Mouse (Mus musculus): Measurements from ENCODE around the gene Cdh13.
"Not testable (repeated sequence)": the region's sequence is repeated elsewhere in the genome, so short reads cannot be mapped to it uniquely, and the experiment has no call there.

Gene Cdh13

DNA sequence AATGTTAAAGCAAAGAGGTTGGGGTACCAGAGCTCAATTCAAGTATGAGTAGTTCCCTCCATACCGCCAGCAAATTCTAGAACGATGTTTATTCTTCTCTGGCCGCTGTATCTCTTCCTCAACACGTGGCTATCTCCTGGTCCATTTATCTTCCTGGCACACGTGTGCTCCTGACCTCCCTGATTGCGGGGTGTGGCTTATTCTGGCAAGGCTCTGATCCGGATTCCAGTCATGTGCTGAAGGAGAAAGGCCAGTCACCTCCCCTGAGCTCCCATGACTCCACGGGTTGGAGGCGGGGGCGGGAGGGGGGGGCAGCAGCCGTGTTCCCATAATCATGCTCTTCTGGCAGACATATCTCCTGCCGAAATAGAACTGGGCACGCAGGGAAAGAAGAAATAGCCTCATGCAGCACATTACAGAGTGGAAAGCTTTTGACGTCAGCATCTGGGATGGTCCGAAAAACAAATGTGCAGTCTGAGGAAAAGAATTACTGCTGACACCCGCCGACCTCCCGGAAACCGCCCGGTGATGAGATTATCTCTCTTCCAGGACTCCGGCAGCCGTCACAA lies 417.9 kb downstream of the Cdh13 start:
- no peak for DNase-seq

- no peak for DNase-seq
Measured at GRCm38 (mm10) chr8:118709366-118709765, 425.8 kb downstream of the Cdh13 start.

DNA sequence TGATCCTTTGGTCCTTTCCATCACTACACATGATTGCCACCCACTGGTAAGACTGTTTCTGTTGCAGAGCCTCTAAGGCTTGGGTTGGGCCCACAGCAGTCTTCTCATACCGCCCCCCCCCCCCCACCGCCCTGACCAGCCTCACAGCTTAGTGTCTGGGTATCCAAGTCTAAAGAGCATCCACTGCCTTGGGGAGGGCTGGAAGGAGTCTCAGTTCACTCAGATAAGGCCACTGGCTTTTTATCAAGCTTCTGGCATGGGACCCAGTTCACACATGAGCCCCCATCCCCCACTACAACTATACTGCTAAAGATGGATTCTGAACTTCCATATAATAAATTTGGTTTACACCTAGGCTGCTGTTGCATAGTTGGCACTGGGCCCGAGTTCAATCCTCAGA lies 428.1 kb downstream of the Cdh13 start:
- DNase-seq, result no peak

DNA sequence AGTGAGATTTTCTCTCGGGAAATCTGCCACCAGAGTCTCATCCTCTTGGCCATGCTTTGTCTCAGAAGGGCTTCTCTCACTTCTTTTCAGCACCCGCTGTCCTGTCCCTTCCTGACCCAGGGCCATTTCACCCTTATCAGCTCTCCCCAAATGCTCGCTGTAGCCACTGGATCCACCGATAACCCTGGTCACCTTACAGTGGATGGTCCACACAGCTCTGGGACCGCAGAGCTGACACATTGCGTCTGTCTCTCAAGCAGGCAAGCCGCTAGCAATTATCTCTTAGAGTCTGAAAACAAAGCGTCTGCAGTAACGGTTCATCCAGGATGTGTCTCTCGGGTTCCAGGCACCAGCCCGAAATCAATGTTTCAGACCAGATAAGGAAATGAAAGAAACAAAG lies 429.6 kb downstream of the Cdh13 start:
- no peak for DNase-seq

GRCm38 (mm10) chr8:118713596-118713995 lies 430.1 kb downstream of the Cdh13 start:
- no peak for DNase-seq

- DNase-seq, result no peak
Measured at GRCm38 (mm10) chr8:118722896-118723295, 439.4 kb downstream of the Cdh13 start.

DNA sequence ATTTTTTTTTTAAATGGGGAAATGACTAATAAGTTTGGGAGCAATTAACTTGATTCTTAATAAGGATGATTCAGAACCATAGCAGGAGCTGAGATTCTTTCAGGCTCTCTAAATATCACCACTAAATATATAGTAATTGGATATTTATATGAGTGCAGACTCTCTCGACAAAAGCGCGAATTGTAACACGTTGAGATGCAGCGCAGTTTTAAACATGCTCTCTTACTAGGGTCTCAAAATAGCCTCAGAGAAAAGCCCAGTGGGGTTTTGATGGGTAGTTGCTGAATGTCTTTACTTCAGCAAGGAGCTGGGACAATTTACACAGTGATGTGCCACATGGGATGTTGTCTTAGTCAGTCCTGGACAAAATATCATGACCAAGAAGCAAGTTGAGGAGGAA lies 442.1 kb downstream of the Cdh13 start:
- DNase-seq, result no peak

GRCm38 (mm10) chr8:118741781-118742180 lies 458.2 kb downstream of the Cdh13 start:
- no peak for DNase-seq

- no peak for DNase-seq
Measured at GRCm38 (mm10) chr8:118744991-118745390, 461.5 kb downstream of the Cdh13 start.

DNA sequence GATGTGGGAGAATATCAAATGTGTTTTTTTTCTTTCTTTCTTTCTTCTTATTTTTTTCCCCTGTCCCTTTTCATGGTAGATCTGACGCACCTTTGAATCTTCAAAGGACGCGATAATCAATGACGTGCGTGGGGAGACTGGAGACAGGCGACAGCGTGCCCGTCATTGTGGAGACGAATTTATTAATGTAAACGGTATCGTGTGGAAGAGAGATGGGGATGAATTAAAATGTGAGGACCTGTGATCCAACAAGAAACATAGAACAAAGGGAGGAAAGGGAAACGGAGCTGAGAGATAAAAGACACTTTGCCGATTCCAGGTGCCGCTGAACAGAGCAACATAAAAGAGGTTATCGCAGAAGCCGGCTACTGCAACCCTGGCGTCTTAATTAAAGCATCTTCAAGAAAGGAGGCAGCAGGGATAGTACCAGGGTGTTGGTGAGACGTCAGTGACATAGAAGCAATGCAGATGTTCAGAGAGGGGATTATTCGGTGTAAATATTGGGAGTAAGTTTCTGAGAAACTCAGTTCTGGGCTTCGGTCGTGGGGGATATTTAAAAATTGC lies 464.6 kb downstream of the Cdh13 start:
- no peak for DNase-seq

GRCm38 (mm10) chr8:118749191-118749590 lies 465.7 kb downstream of the Cdh13 start:
- no peak for DNase-seq

DNA sequence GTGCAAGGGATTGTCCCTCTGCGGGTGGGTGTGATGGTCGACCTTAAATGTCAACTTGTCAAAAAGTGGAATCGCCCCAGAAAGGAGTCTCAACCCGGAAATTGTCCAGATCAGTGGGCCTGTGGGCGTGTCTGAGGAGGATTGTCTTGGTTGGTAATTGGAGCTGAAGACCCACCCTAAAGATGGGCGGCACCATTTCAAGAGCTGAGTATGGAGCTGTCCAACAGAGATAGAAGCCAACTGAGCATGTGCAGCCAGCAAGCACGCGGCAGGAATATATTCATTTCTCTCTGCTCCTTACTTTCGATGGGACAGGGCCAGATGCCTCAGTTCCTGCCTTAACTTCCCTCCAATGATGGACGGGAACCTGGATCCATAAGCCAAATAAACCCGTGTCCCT lies 466.3 kb downstream of the Cdh13 start:
- DNase-seq, result no peak

DNA sequence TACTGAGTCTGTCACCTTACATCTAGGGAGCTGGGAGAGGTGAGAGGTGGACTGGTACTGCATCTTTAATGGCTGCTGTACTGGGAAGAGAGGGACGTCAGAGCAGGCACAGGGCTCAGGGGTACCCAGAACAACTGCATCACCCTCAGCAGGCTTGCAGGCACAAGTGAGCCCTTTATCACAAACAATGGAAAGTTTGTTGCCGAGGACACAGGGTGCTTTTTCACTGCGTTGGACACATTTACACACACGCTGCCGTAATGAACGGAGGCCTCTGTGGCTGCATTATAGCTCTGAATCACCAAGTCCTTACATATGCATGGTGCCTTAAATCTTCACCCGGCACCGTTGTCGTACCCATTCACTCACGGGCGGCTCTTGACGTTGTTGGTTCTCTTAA lies 470.2 kb downstream of the Cdh13 start:
- DNase-seq, result no peak

GRCm38 (mm10) chr8:118754119-118754518 lies 470.6 kb downstream of the Cdh13 start:
- DNase-seq, result no peak

DNA sequence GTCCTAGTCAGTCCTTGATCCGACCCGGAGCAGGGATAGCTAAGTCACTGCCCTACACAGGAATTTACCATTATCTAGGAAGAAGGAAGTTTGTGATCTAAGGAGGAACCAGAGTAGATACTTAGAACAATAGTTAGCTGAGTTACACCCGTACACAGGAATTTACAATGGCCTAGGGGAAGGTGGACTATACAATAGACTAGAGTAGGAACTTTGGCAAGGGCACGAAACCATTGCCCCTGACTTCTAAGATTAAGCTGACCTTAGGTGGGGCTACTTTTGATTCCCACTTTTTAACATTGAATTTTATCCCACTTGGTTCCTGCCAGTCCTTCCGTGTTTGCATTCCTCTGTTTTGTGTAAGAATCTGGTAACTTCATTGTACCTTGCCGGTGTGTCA lies 494.0 kb downstream of the Cdh13 start:
- not testable (repeated sequence) for DNase-seq

GRCm38 (mm10) chr8:118778374-118778773 lies 494.8 kb downstream of the Cdh13 start:
- DNase-seq, result no peak

- DNase-seq, result no peak
Measured at GRCm38 (mm10) chr8:118785646-118786045, 502.1 kb downstream of the Cdh13 start.

DNA sequence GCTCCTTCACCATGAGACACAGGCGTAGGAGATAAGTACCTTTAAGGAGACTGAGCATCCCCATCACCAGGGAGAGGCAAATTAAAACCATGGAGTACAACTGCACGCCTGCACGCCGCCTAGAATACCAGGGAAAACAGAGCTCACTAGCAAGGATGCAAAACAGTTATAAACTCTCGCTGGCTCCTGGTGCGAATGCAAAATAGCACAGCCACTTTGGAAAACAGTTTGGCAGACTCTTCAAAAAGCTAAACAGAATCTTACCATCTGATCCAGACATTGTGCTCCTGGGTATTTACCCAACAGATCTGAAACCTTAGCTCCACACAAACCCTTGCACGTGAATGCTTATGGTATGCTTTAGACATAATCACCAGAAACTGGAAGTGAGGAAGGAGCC lies 506.1 kb downstream of the Cdh13 start:
- DNase-seq, result no peak

DNA sequence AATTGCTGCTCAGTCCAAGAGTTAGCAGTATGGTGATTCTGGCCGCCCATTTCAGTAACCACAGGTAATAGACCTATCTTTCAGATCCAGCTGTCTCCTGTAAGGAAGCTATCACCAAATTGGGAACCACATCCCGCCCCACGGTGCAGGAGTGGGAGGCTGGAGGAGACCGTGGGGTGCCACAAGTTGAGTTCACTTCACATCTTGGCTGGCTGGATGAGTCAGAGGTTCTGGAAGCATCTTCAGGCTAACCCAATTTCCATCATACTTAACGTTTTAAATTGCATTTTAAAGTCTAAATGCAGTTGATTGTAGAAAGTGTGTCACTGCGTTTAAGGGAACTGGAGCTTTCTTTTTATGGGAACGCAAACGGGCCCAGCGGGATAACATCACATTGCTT lies 511.4 kb downstream of the Cdh13 start:
- no peak for DNase-seq

DNA sequence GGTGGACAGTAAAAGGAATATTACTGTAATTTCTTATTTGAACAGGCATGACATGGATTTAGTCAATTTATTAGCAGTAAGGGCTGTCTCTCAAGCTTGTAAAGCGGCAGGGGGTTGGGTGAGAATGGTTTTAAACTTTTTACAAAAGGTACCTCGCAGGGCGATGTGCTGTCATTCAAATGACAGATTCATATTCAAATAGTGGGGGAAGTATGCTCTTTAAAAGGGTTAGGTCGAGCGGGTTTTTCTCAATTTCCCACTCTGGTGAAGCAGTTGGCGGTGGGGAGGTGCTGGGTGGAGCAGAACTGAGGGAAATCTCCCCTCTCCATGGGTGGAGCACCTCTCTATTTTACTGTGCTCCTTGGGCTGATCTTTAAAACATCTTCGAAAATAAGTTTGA lies 513.0 kb downstream of the Cdh13 start:
- DNase-seq, result no peak

- no peak for DNase-seq
Measured at GRCm38 (mm10) chr8:118797127-118797526, 513.6 kb downstream of the Cdh13 start.

GRCm38 (mm10) chr8:118803168-118803567 lies 519.6 kb downstream of the Cdh13 start:
- DNase-seq, result no peak

DNA sequence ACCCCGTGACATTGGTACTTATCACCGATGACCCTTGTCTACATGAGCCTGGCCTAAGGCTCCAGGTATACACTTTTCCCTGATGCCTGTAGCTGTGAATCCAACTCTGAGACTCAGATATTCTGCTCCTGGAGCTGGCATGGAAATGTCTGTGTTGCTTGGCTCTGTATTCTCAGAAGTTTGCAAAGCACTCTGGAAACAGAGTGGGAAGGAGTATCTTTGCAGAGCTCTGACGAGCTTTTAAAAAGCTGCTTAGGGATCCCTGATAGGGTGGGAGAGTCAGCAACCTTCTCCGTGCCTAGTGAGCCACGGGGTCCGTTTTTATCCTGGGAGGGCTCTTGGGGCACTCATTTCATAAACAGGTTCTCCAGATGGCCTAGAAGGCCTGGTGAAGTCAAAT lies 526.1 kb downstream of the Cdh13 start:
- no peak for DNase-seq

DNA sequence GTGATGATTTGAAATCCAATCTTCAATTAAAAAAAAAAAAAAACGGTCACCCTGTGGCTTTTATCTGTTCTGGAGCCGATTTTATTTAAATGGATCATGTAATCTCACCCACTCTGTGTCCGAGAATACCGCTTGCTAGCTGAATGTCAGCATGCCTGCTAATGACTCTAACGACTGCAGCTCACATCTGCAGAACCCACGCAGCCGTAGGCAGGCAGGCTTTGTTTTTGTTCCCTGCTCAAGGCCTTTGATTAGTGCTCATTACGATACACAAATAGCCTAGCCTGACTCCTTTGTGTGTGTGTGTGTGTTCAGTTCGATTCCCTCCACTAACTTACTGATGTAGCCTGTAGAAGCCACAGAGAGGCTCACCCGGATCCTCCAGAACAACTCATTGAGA lies 531.5 kb downstream of the Cdh13 start:
- no peak for DNase-seq

DNA sequence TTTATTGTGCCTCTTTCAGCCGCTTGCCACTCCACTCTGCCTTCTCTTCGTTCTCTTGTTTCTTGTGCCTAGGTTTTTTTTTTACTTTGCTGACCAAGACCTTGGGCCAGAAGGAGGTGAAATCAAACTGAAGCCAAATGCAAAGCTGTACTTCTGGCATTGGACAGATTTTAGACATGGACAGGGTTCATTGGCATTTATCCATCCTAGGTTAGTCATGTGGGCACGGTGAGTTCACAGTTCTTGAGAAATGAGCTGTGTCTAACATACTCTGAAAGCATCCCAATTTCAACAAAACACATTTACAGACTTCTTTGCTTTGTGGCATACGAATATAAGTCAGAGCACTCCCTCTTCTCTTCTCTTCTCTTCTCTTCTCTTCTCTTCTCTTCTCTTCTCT lies 543.2 kb downstream of the Cdh13 start:
- no peak for DNase-seq
